Comparison of ENCODE assay signal across 10 mouse cellular contexts in genomic region chr9:99874735-99875617, GRCm38 (mm10). TPM values are rescaled to one million over a fixed set of nuclear protein-coding genes. Genes with fewer than 3 reads are reported as not detected.
DNase-seq lines count a peak whose midpoint lies in the region; ATAC-seq and TF ChIP-seq lines count a peak whose summit lies in the region.
"Had no signal": no experiment of that assay in that cellular context is flagged by ENCODE, and none has a peak within 500 bp of the region (broad histone marks: within the 10 kb centered on the region; RNA-seq: fewer than 3 reads in every experiment).

No protein-coding gene starts in this region.

- intact Hi-C loops in left cerebral cortex, postnatal 25 days (cut with DNase I), result no loop called here

- H3K4me3 ChIP-seq in heart, postnatal 0 days (ENCODE audit: low read depth, low read length), result peak overlapping the region; percentile 35; the same call in 1 of the 2 replicates
- peak overlapping the region; percentile 26 for H3K4me3 ChIP-seq in hindbrain, embryonic 14.5 days (replicated peaks; ENCODE audit: low read length)

- WGBS in heart, postnatal 0 days, result 3% methylated on average over 47 of the region's 52 CpGs
- 3% methylated on average over 52 of the region's 52 CpGs for WGBS in hindbrain, embryonic 14.5 days

- no peaks in the 10 kb centered on the region for H3K36me3 ChIP-seq in heart, postnatal 0 days (replicated peaks; ENCODE audit: control insufficient read depth, insufficient read depth, low read length)
- no peaks in the 10 kb centered on the region for H3K36me3 ChIP-seq in hindbrain, embryonic 14.5 days (replicated peaks; ENCODE audit: control insufficient read depth, insufficient read depth)

- no peaks in the 10 kb centered on the region for H3K9me3 ChIP-seq in heart, postnatal 0 days (replicated peaks; ENCODE audit: control insufficient read depth, low read length)
- H3K9me3 ChIP-seq in hindbrain, embryonic 14.5 days (ENCODE audit: control insufficient read depth, low read length), result no peaks in the 10 kb centered on the region

- DNase-seq in heart, postnatal 0 days (ENCODE audit: low spot score), result no peak
- no peak for DNase-seq in heart, adult 8-10 months (ENCODE audit: low spot score)
- DNase-seq in embryo, embryonic 10 days (ENCODE audit: low spot score), result peak; percentile 11
- no peak for DNase-seq in hindbrain, embryonic 14.5 days (ENCODE audit: low spot score)
- DNase-seq in neural tube, embryonic 10.5 days (ENCODE audit: extremely low spot score, low spot score), result peak; percentile 57
- no peak for DNase-seq in layer of hippocampus, adult 18-20 months (ENCODE audit: low spot score in 2 of 2)
- no peak for DNase-seq in left cerebral cortex, postnatal 25 days (ENCODE audit: low spot score in 2 of 2)

- H3K27ac ChIP-seq in heart, postnatal 0 days (ENCODE audit: low read depth), result no peak overlapping the region
- peak overlapping the region; percentile 44 for H3K27ac ChIP-seq in hindbrain, embryonic 14.5 days

- TF ChIP-seq EP300 in heart, postnatal 0 days (IDR thresholded peaks at IDR 0.05; ENCODE audit: low read depth), result no peak

- H3K9ac ChIP-seq in heart, postnatal 0 days (replicated peaks; ENCODE audit: low read depth, low read length), result no peak overlapping the region
- H3K9ac ChIP-seq in hindbrain, embryonic 14.5 days, result peak overlapping the region; percentile 47

- no peak overlapping the region for H3K4me2 ChIP-seq in heart, postnatal 0 days (ENCODE audit: low read depth, low read length)
- peak overlapping the region; percentile 38 for H3K4me2 ChIP-seq in hindbrain, embryonic 14.5 days (replicated peaks)

- H3K27me3 ChIP-seq in heart, postnatal 0 days (ENCODE audit: control insufficient read depth, insufficient read depth, low read length), result peaks cover 100% of the 10 kb centered on the region
- peaks cover 94% of the 10 kb centered on the region for H3K27me3 ChIP-seq in hindbrain, embryonic 14.5 days (ENCODE audit: control insufficient read depth, insufficient read depth, low read length)

- no peaks in the 10 kb centered on the region for H3K4me1 ChIP-seq in heart, postnatal 0 days (ENCODE audit: control insufficient read depth, insufficient read depth)
- H3K4me1 ChIP-seq in hindbrain, embryonic 14.5 days (replicated peaks; ENCODE audit: control insufficient read depth, insufficient read depth, low read length), result no peaks in the 10 kb centered on the region; the same call in 1 of the 2 replicates

- TF ChIP-seq CTCF in heart, postnatal 0 days (IDR thresholded peaks at IDR 0.05; ENCODE audit: low read depth), result no peak

- no peak for ATAC-seq in heart, postnatal 0 days (ENCODE audit: insufficient read depth, low read depth)
- ATAC-seq in hindbrain, embryonic 14.5 days (ENCODE audit: low FRiP score), result no peak
- ATAC-seq in frontal cortex, adult (ENCODE audit: low TSS enrichment), result no peak

RNA-seq across cellular contexts. Expression of gene Sox14, which starts 1.0 kb away (rescaled TPM):
- total RNA-seq in heart, postnatal 0 days (2014; rRNA removed; ENCODE audit: low replicate concordance), result not detected in 2 replicates
- polyA plus RNA-seq in heart, postnatal 0 days (2015; fragmentation: Nextera tagmentation; extraction: Ambion mirVana), result not detected in 2 replicates
- not detected for total RNA-seq in heart, adult 8-10 months (2022)
- 9.8 and 9.9 TPM in 2 replicates for polyA plus RNA-seq in hindbrain, embryonic 14.5 days (2014; fragmentation: Nextera tagmentation; extraction: Ambion mirVana)
- not detected for total RNA-seq in layer of hippocampus, adult 18-20 months (2021)
- total RNA-seq in left cerebral cortex, postnatal 25 days (2021), result not detected
- total RNA-seq: gastrocnemius, adult 18-20 months had no signal
- polyA plus RNA-seq: liver, embryonic 16.5 days had no signal

Comparison
In these comparisons a context has a peak if more than half of its experiments do, and no peak if none do; other contexts are left out.
1. DNase-seq: peak in embryo, embryonic 10 days (single experiment) and neural tube, embryonic 10.5 days (single experiment); none in heart, postnatal 0 days (single experiment), heart, adult 8-10 months (single experiment), hindbrain, embryonic 14.5 days (single experiment), layer of hippocampus, adult 18-20 months (0 of 2) and left cerebral cortex, postnatal 25 days (0 of 2).